Mouse (Mus musculus) adrenal gland, adult 2 months (tissue): ENCODE results near the gene Cldn19. TPM values are rescaled to one million over a fixed set of nuclear protein-coding genes. Genes with fewer than 3 reads are reported as not detected.

Source experiments
- DNase-seq: peaks from one replicate; pipeline ENCODE4 v3.0.0; 2021
- long read RNA-seq: library from polyadenylated mRNA; stranded (forward); transcript quantifications from one replicate; pipeline ENCODE4 v2.0.0, GENCODE M21; 2021
- polyA plus RNA-seq: library from polyadenylated mRNA; depleted of rRNA; stranded (reverse); fragments of >200 nt; gene quantifications from 2 replicates; pipeline ENCODE4 v1.2.3, GENCODE M21; 2012; rRNA removed
- total RNA-seq, 2 experiments: library from RNA; stranded (reverse); gene quantifications; 2 replicates each; pipeline ENCODE4 v1.2.3; 2021

The Cldn19 gene
- total RNA-seq, result under 1 TPM in 1 of 2 experiments, not detected in 1; 0.24 TPM
- polyA plus RNA-seq, result 0.06 and 0.35 TPM in 2 replicates
- long read RNA-seq, result 0 reads

DNA sequence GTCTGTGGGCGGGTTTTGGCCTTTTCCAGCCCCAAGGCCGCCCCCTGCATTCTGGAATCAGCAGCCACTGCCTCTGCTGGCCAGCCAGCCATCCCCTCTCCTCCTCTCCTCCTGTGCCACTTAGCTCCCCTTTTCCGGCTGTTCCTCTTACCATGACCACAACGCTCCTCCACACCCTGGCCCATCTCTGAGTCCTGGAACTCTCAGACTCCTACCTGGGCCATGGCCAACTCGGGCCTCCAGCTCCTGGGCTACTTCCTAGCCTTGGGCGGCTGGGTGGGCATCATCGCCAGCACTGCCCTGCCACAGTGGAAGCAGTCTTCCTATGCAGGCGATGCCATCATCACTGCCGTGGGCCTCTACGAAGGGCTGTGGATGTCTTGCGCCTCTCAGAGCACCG, at the start of gene Cldn19:
Cldn19 (plus strand) TSS at position 64 of the 400 bp plus-strand sequence.
- no peak for DNase-seq

DNA sequence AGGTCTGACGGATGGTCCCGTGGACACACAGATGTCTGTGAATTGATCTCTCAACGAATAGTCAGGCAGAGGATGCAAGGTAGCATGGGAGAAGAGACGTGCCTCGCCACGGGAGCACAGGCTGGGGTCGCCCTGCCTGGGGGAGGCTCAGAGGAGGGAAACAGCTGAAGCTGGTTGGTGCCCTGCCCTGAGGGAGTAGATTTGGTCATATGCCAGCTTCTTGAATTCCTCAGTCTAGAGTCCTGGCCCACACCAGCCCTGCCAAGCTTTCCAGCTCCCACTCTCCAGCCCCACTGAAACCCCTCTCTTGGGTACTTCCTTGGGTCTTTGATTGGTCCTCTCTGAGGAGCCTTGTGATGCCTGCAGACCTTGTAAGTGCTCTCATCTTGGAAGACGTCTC, 38.5 kb upstream of the Cldn19 start:
- no peak for DNase-seq

DNA sequence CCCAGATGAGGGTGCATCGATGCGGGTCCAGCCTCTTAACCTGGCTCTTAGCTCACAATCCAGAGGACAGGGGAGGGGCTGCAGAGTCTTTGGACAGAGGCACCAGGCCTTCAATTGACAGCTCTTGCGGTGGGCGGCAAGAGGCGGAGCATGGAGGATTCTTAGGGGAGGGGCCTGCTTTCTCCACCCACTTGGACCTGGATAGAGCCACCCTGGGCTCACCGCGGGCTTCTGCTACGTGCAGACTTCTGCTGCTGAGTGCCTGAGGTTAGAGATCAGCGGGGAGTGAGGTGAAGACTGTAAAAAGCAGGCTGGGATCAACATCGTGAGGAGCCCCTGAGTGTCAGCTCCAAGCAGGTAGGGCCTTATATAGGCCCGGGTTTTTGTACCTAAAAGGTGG, 37.0 kb upstream of the Cldn19 start, which contains the start of gene Tmem269:
Tmem269 (minus strand) TSS at position 49 of the 400 bp plus-strand sequence.
- DNase-seq, result no peak

DNA sequence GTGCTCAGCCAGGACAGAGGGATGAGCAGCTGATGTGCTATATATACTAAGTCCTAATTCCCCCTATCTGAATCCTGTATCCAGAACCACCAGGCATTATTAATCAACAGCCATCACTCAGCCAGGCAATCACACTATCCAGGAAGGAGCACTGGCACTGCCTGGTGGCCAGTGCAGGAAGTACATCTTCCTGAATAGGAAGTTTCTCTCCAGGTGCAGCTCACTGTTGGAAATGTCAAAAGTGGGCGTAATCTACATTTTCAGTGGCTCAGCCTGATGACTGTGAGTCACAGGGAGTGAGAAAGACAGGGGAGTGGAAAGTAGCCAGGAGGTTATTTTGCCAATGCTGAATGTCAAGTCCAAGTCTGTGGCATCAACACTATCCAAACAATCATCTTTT, 31.5 kb upstream of the Cldn19 start:
- peak; percentile 80 for DNase-seq

DNA sequence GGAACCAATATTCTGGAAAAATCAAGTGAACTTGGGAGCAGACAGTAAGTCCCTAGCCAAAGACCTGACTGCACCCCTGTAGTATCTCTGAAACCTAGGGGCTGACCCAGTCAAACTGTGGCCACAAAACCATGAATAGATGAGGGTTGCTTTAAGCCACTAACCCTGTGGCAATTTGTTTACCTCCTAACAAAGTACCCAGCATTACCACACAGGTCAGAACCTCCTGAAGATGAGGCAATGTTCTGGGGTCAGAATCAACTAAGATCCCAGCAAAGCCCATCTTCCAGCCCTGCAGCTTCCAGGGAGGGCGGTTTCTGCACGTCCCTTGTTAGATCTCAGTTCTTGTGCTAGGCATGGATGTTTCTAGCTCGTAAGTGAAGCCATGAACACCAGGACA, 30.7 kb upstream of the Cldn19 start:
- DNase-seq, result no peak

DNA sequence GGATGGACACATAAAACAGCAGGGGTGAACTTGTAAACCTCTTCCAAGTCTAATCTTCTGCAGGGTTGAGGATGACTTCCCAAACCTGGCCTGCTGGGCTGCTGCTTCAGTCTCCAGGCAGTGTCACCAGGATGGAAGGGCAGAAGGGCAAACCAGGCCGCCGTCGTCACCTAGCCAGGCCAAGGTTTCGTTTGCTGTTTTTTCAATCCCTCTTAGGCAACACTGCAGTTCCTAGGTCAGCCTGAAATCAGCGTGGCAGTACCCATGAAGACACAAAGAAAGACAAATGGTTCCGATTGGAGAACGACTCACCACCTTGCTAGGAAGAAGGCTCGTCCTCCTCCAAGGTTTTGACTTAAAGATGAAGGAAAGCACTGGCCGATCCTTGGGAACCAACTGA, 29.5 kb upstream of the Cldn19 start:
- peak; percentile 63 for DNase-seq

DNA sequence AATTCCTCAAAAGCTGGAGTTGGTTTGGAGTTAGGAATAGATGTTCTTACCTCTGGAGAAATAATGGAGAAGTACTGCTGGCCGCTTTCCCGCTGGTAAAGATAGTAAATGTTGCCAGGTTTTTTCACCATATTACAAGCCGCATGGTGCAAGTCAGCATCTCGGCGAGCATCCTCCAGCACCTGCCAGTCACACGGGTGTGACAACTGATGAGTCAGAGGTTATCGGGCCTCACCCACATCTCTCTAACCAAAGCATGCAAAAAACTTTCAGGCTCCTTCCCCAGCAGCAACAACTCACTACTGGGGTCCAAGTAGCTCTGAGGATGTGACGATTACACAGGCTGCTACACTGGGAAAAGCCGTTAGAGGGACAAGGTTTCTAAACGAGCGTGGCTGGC, 28.5 kb upstream of the Cldn19 start:
- DNase-seq, result no peak

DNA sequence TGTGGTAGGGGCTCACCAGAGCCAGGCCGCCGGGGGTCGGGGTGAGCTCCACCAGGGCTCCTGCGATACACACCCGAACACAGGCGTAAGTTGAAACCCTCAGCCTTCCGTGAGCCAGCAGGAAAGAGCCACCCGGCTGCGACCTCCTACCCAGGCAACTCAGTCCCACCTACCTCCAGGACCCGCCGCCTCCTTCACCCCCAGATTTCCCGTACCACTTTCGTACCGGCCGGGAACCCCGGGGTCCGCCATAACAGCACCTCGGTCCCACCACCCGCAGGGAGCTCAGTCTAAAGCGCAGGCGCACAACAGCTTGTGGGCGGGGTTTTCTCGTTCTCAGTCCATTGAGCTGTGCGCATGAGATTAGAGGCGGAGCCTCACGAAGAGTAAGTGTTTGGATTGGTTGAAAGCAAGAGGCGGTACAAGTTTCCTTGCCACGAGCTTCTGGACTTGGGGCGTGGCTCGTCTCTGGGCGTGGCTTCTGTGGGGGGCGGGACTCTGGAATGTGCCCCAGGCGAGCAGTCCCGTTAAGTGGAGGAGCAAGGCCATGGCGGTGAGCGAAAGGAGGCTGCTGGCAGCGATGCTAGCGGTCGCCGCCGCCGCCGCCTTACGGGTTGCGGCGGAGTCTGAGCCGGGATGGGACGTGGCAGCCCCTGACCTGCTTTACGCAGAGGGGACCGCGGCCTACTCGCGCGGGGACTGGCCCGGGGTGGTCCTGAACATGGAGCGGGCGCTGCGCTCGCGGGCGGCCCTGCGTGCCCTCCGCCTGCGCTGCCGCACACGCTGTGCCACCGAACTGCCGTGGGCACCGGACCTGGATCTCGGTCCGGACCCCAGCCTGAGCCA, 22.6 kb upstream of the Cldn19 start, which contains the start of the genes AU022252 and P3h1:
AU022252 (minus strand) TSS at position 303 of the 846 bp plus-strand sequence.
P3h1 (plus strand) TSS at position 506 of the 846 bp plus-strand sequence.
- peak; percentile 99 for DNase-seq

DNA sequence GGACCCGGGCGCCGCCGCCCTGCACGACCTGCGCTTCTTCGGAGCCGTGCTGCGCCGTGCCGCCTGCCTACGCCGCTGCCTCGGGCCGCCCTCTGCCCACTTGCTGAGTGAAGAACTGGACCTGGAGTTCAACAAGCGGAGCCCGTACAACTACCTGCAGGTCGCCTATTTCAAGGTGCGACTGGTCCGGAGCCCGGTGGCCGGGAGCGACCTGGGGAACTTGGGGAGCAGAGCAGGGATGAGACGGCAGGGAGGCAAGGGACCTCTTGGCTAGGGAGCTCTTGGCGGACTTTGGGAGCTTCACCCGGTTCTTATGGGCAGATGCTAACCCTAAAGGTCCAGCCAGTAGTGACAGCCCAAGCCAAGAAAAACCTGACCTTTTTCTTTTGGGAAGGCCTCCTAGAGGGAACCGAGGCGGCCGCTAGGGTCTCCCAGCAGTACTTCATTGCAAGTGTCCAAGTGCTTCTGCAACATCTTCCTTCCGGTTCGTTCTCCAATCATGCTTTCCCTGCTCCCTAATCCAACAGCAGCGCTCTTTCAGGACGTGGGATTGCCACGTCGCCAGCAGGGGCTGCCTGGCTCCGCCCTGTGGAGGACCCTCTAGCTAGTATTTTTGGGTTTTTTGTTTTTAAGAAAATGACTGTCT, 21.8 kb upstream of the Cldn19 start:
- peak; percentile 72 for DNase-seq

DNA sequence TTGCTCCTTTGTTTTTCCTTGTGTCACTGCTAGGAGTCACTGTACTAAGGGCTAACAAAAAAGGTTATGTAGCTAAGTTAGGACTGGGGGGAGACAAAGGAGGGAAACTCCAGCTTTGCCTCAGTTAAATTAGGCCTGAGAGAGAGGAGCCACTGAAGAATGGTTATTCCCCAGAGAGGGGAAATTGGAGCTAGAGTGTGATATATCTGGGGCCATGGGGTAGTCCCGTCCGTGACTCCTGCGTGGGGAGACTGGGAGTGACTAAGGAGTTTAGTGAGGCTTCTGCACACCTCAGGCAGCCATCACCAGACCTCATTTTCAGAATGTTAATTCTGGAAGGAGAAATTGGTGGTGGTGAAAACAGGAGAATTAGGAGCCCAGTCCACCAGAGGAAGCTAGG, 20.9 kb upstream of the Cldn19 start:
- no peak for DNase-seq

DNA sequence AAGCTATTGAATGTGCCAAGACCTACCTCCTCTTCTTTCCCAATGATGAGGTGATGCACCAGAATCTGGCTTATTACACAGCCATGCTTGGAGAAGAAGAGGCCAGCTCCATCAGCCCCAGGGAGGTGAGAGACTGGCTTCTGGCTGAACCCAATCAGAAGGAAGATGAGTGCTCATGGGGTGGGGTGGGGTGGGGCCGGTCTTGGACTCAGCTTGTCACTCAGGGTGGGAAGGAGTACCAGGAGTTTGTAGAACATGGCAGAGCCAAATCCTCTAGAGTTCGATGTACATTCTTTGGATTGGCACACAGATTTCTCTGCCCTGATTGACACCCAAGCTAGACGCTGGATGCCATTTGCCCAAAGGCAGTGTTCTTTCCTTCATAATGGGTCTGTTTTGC, 16.6 kb upstream of the Cldn19 start:
- DNase-seq, result no peak

DNA sequence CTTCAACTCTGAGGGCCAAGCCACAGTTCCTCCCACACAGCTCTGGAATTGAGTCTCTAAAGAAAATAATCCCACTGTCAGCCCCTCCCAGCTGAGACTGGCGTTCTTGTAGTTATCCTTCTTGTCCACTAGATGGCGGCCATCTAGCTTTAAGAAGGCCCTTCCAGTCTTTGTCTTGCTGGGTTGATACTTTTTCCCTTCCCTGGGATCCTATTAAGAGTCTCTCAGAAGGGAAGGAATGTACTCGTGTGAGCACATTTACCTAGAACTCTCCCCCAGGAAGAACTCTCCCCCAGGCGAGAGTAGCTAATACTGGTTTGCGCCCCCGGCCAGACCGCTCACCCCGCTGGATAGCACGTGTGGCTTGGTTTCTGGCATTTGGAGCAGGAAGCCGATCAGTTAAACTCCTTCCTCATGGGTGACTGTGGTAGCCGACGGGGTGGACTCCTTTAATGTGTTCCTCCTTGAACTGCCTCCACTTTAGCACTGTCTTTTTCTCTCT, 16.0 kb upstream of the Cldn19 start:
- DNase-seq, result no peak

DNA sequence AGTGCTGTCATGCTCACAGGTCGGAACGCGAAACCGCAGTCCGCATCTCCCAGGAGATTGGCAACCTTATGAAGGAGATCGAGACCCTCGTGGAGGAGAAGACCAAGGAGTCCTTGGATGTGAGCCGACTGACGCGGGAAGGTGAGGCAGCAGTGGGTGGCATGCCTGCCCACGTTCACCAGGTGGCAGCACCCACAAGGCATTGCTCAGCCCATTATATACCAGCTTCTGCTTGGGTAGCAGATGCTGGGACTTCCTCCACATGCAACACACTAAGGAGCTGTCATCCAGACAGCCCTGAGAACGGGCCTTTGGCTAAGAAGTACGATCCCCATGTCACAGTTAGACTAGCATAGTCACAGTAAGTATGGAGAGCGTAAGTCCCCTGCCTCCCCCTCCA, 13.6 kb upstream of the Cldn19 start:
- no peak for DNase-seq

DNA sequence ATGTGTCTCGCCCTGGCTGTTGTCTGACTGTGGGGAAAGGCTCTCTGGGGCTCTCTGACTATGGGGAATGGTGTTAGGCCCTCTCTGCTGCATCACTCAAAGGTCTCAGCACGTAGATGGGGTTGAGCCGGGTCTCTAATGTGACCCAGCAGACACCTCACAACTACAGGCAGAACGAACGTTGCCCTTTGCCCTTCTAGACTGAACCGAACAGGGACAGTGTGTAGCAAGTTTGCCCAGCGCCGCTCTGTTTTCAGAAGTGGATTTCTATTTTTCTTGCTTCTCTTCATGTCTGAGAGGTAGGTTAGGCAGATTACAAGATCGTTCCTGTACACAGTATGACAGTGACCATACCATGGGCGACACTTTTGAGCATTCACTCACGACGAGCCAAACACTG, 12.6 kb upstream of the Cldn19 start:
- no peak for DNase-seq

DNA sequence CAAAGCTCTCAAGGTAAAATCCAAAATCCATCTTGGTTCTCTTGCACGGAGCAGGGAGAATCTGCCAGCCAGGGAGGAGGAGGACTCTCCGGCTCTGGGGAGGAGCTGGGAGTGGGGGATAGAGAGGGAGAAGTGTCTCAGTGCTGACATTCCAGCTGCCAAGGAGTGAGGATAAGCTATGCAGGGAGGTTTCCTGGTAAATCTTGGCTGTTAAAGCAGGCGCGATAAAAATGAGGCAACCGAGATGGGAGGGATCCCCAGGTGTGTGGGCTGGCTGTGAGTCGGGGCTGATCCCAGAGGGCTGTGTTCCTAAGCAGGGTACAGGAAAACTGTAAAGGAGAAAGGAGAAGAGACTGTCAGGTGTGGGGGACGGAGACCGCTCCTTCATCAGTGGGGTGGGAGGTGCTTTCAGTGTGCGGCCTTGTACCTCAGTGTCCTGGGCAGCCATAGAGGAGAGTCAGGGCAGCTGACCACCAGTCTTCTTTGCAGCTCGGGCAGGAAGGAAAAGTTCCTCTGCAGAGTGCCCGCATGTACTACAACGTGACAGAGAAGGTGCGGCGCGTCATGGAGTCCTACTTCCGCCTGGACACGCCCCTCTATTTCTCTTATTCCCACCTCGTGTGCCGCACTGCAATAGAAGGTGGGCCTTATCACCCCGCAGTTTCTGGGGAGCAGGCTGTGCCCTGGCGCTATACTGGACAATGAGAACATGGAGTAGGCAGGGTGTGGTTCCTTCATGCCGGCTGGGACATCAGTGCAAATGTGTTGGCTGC, 10.6 kb upstream of the Cldn19 start:
- DNase-seq, result no peak

DNA sequence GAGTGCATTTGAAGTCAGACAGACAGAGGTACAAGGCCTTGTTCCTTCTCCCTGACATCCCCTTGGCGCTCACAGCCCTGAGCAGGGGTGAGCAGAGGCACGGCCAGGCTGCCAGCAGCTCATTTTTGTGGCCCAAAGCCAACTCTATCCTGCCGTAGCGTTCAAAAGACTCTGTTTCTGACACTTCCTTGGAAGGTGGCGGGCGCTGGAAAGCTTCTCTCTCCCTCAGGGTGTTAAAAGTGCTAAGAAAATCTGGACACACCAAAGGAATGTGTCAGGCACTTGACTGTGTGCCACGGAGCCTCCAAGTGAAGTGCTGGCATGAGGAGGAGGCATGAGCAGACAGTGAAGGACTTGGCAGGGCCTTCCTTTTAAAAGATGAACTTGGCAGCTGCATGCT, 9.7 kb upstream of the Cldn19 start:
- peak; percentile 58 for DNase-seq

DNA sequence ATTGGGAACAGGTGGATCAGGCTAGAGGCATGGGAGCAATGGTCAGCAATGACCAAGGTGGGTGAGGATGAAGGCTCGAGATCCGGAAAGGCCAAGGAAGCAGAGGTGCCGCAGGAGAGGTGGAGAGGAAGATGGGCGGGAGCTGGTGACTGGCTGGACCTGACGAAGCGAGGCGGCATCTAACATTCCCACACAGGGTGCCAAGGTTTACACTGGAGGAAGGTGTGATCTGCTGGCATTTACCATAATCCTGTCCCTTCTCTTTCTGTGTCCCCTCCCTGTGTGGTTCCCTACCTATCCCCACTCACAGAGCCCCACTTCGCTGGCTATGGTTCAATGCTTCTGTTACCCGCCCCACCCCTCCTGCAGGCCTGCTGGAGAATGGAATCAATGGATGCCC, 9.3 kb upstream of the Cldn19 start:
- no peak for DNase-seq

DNA sequence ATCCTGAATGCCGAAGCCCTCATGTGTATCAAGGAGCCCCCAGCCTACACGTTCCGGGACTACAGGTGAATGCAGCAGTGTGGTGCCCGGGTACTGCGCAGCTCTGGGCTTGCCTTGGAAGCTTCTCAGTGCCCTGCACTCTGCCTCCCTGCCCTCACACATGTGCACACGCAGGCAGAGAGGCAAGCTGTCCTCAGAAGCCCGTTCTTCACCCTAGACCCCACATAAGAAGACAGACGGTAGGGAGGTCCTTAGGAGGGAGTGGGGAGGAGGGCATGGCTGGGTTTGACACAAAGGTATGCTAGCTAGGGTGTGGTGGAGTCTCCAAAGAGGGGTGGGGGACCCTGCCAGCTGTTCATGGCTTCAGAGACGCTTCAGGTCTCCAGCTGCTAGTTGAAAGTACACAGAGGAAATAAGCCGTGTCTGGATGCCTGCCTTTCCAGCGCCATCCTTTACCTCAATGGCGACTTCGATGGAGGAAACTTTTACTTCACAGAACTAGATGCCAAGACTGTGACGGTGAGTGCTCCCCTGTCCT, 8.5 kb upstream of the Cldn19 start:
- DNase-seq, result no peak

DNA sequence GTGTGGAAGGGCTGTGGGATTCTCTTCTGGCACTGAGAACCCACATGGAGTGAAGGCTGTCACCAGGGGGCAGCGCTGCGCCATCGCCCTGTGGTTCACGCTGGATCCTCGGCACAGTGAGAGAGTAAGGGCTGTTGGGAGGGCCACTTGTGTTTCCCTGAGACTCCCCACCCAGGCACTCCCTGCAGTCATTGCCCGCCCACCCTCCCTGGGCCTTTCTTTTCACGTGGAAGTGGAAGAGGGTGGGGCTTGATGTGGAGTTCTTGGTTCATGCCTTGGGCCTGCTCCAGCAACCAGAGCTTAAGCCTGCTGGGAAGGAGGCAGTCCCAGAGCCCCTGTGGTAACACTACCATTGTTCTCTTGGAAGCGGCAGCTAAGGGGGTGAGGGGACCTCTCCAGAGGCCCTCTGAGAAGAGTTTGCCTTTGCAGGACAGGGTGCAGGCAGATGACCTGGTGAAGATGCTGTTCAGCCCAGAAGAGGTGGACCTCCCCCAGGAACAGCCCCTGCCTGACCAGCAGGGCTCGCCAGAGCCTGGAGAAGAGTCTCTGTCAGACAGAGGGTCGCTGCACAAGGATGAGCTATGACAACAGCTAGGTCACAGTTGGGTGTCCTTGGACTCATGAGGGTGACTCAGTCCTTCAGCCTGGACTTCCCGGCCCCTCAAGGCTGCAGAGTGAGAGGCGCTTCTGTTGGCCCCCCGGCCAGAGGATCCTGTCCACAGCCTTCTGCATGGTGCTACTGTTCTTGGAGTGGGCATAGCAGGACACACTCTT, 7.6 kb upstream of the Cldn19 start:
- peak; percentile 85 for DNase-seq

DNA sequence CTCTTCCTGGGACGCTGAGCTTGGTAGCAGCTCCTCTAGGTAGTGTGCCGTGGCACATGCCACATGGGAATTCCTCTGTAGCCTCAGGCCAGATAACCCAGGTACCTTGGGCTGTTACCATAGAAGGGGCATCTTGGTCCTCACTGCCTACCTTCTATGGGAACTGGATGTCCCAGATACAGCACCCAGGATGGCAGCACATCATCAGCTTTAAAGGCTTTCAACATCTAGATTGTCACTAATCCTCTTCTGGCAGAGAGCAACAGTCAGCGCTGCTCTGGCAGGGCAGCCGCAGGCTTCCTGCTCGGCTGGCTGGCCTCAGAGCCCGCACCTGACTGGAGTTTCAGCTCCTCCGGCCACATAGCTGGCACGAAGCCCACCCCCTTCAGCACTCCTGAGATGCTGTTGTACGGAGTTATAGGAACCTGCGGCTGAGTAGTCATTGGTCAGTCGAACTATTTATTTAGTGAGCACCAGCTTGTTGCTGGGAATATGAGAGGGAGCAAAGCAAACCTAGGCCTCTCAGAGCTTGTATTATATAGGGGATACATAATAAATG, 6.7 kb upstream of the Cldn19 start:
- no peak for DNase-seq
